Mouse (Mus musculus) urinary bladder, postnatal 10 days (tissue): ENCODE measurements around the gene Katnb1.
A peak's percentile ranks its signal among the peaks of the same experiment; 100 is the strongest.

Experiments used
- DNase-seq: peaks from one replicate; pipeline ENCODE4 v3.0.0; 2022; ENCODE audit warnings: low spot score

The Katnb1 gene

GRCm38 (mm10) chr8:95080381-95081341 lies at the start of gene Katnb1:
TSS of gene Katnb1 (plus strand) at chr8:95081186.
- DNase-seq = peak; percentile 91

- DNase-seq = no peak
Observed at GRCm38 (mm10) chr8:95037106-95037925, 43.7 kb upstream of the Katnb1 start.

GRCm38 (mm10) chr8:95041883-95042784 lies 38.9 kb upstream of the Katnb1 start:
- no peak for DNase-seq

GRCm38 (mm10) chr8:95044811-95045210 lies 36.2 kb upstream of the Katnb1 start:
- DNase-seq = no peak

- DNase-seq = no peak
Observed at GRCm38 (mm10) chr8:95046982-95047381, 34.0 kb upstream of the Katnb1 start.

- DNase-seq = no peak
Observed at GRCm38 (mm10) chr8:95047884-95048680, 32.9 kb upstream of the Katnb1 start.

- DNase-seq = no peak
Observed at GRCm38 (mm10) chr8:95049636-95050035, 31.4 kb upstream of the Katnb1 start.

- no peak for DNase-seq
Observed at GRCm38 (mm10) chr8:95054438-95054837, 26.5 kb upstream of the Katnb1 start.

GRCm38 (mm10) chr8:95054927-95055510 lies 26.0 kb upstream of the Katnb1 start, which contains the start of gene Drc7:
TSS of gene Drc7 (plus strand) at chr8:95055103.
- DNase-seq = no peak

- no peak for DNase-seq
Observed at GRCm38 (mm10) chr8:95056414-95056813, 24.6 kb upstream of the Katnb1 start.

GRCm38 (mm10) chr8:95058661-95059060 lies 22.3 kb upstream of the Katnb1 start:
- no peak for DNase-seq

GRCm38 (mm10) chr8:95059812-95060533 lies 21.0 kb upstream of the Katnb1 start:
- no peak for DNase-seq

- no peak for DNase-seq
Observed at GRCm38 (mm10) chr8:95064531-95064930, 16.5 kb upstream of the Katnb1 start.

GRCm38 (mm10) chr8:95067582-95067981 lies 13.4 kb upstream of the Katnb1 start:
- DNase-seq = no peak

GRCm38 (mm10) chr8:95075504-95075903 lies 5.5 kb upstream of the Katnb1 start:
- DNase-seq = no peak

GRCm38 (mm10) chr8:95076151-95076550 lies 4.8 kb upstream of the Katnb1 start:
- DNase-seq = no peak

- DNase-seq = no peak
Observed at GRCm38 (mm10) chr8:95078055-95078454, 2.9 kb upstream of the Katnb1 start.

GRCm38 (mm10) chr8:95079305-95079704 lies 1.7 kb upstream of the Katnb1 start:
- no peak for DNase-seq

- DNase-seq = no peak
Observed at GRCm38 (mm10) chr8:95081650-95082049, 664 bp downstream of the Katnb1 start.

- no peak for DNase-seq
Observed at GRCm38 (mm10) chr8:95084261-95084660, 3.3 kb downstream of the Katnb1 start.
